In the genomic region with DNA sequence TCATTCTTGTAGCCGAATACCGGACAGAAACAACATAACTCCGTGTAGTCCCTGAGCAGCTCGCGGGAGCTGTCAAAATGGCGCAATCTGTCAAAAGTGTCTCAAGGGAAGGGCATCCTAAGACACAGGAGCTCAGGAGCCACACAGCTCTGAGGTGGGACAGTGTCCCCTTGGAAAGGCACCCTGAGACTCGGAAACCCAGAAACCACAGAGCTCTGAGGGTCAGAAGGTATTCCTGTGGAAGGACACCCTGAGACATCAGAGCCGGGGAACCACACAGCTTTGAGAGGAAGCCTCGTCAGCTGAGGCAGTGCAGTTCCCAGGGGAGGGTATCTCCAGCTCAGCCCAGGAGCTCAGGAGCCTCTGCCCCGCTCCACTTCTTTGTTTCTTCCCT, we compare ENCODE assay signal across 8 mouse cellular contexts. TPM values are rescaled to one million over a fixed set of nuclear protein-coding genes. Genes with fewer than 3 reads are reported as not detected.
A peak's percentile ranks its signal among the peaks of the same experiment; 100 is the strongest.
DNase-seq lines count a peak whose midpoint lies in the region; ATAC-seq and TF ChIP-seq lines count a peak whose summit lies in the region.

No protein-coding gene starts in this region.

- H3K4me1 ChIP-seq in thymus, adult 2 months (replicated peaks; ENCODE audit: control insufficient read depth, insufficient read depth, low read length), result peaks cover 10% of the 10 kb centered on the region
- peaks cover 16% of the 10 kb centered on the region for H3K4me1 ChIP-seq in heart, embryonic 16.5 days (ENCODE audit: control insufficient read depth, insufficient read depth, low read length)
- peaks cover 12 to 19% of the 10 kb centered on the region in 2 experiments for H3K4me1 ChIP-seq in liver, embryonic 14.5 days (replicated peaks; ENCODE audit: control insufficient read depth in 2 of 2, insufficient read depth in 2 of 2, low read length in 1 of 2)
- no peaks in the 10 kb centered on the region for H3K4me1 ChIP-seq in small intestine, adult 2 months (ENCODE audit: control insufficient read depth, insufficient read depth, insufficient read length, low read length)

- peak overlapping the region; percentile 85 for H3K9ac ChIP-seq in heart, embryonic 16.5 days (ENCODE audit: low read length)
- H3K9ac ChIP-seq in liver, embryonic 14.5 days (replicated peaks), result peak overlapping the region; percentile 82

- peak; percentile 65 to 68 for DNase-seq in cerebellum, postnatal 10 days
- no peak for DNase-seq in cerebellum, adult 8-10 months
- peak; percentile 46 for DNase-seq in thymus, adult 2 months
- no peak for DNase-seq in thymus, postnatal 0 days (ENCODE audit: low spot score)
- no peak for DNase-seq in liver, embryonic 14.5 days (ENCODE audit: low read depth in 3 of 3, low spot score in 3 of 3)
- DNase-seq in layer of hippocampus, postnatal 14 days (ENCODE audit: low spot score in 2 of 2), result no peak

- H3K36me3 ChIP-seq in thymus, adult 2 months (ENCODE audit: control insufficient read depth, insufficient read depth, low read length), result no peaks in the 10 kb centered on the region
- 0 out of 2 replicates have a peak, but pooled peaks cover 3% of the 10 kb centered on the region for H3K36me3 ChIP-seq in heart, embryonic 16.5 days (ENCODE audit: control insufficient read depth, insufficient read depth)
- peaks cover 17% of the 10 kb centered on the region for H3K36me3 ChIP-seq in liver, embryonic 14.5 days (replicated peaks; ENCODE audit: control insufficient read depth, insufficient read depth, low read depth)
- no peaks in the 10 kb centered on the region for H3K36me3 ChIP-seq in small intestine, adult 2 months (ENCODE audit: control insufficient read depth, insufficient read depth, low read length)

- peak; percentile 15; the same call in 1 of the 2 replicates for ATAC-seq in heart, embryonic 16.5 days (replicated peaks; ENCODE audit: extremely low read depth, insufficient read depth, low FRiP score)
- ATAC-seq in liver, embryonic 14.5 days (ENCODE audit: insufficient read depth), result peak; percentile 20

- peak overlapping the region; percentile 59 for H3K4me3 ChIP-seq in thymus, adult 2 months (ENCODE audit: control insufficient read depth, insufficient read depth, low read length)
- H3K4me3 ChIP-seq in heart, embryonic 16.5 days (ENCODE audit: low read length), result peak overlapping the region; percentile 94
- peak overlapping the region; percentile 85 to 98 for H3K4me3 ChIP-seq in liver, embryonic 14.5 days (ENCODE audit: insufficient read depth in 1 of 2, low read depth in 2 of 2, low read length in 2 of 2)
- H3K4me3 ChIP-seq in small intestine, adult 2 months (ENCODE audit: low read depth, low read length), result peak overlapping the region; percentile 92

- H3K9me3 ChIP-seq in heart, embryonic 16.5 days (replicated peaks; ENCODE audit: control insufficient read depth, low read length), result no peaks in the 10 kb centered on the region
- no peaks in the 10 kb centered on the region for H3K9me3 ChIP-seq in liver, embryonic 14.5 days (ENCODE audit: control insufficient read depth, low read length)

- no peak for TF ChIP-seq CTCF in thymus, adult 2 months (IDR thresholded peaks at IDR 0.05; ENCODE audit: borderline replicate concordance, control insufficient read depth, extremely low read depth, insufficient read depth, low read length, poor library complexity)
- TF ChIP-seq CTCF in liver, embryonic 14.5 days (IDR thresholded peaks at IDR 0.05; ENCODE audit: low read depth), result peak; percentile 8; the same call in 1 of the 2 replicates
- TF ChIP-seq CTCF in small intestine, adult 2 months (IDR thresholded peaks at IDR 0.05; ENCODE audit: extremely low read depth, insufficient read length, insufficient replicate concordance, low read depth, low read length), result no peak

- no peak for TF ChIP-seq EP300 in liver, embryonic 14.5 days (IDR thresholded peaks at IDR 0.05; ENCODE audit: low read depth)

- no peaks in the 10 kb centered on the region for H3K27me3 ChIP-seq in thymus, adult 2 months (ENCODE audit: control insufficient read depth, insufficient read depth, low read length)
- H3K27me3 ChIP-seq in heart, embryonic 16.5 days (ENCODE audit: control insufficient read depth, insufficient read depth, low read length), result no peaks in the 10 kb centered on the region
- no peaks in the 10 kb centered on the region; the same call in 1 of the 2 replicates for H3K27me3 ChIP-seq in liver, embryonic 14.5 days (ENCODE audit: control insufficient read depth, insufficient read depth, low read length)
- no peaks in the 10 kb centered on the region for H3K27me3 ChIP-seq in small intestine, adult 2 months (ENCODE audit: control insufficient read depth, insufficient read depth, low read length)

- peak overlapping the region; percentile 92 for H3K27ac ChIP-seq in thymus, adult 2 months (ENCODE audit: control insufficient read depth, insufficient read depth, low read length)
- H3K27ac ChIP-seq in heart, embryonic 16.5 days (ENCODE audit: low read length), result peak overlapping the region; percentile 93
- H3K27ac ChIP-seq in liver, embryonic 14.5 days, result peak overlapping the region; percentile 84
- peak overlapping the region; percentile 79 for H3K27ac ChIP-seq in small intestine, adult 2 months (ENCODE audit: insufficient read depth, low read depth, low read length)

- 3% methylated on average over 10 of the region's 10 CpGs for WGBS in thymus, adult 2 months
- 3% methylated on average over 10 of the region's 10 CpGs for WGBS in heart, embryonic 16.5 days
- WGBS in liver, embryonic 14.5 days (ENCODE audit: insufficient replicate concordance), result 3% methylated on average over 10 of the region's 10 CpGs
- 2% methylated on average over 10 of the region's 10 CpGs for WGBS in small intestine, adult 2 months

- no peak for TF ChIP-seq POLR2A in thymus, adult 2 months (IDR thresholded peaks at IDR 0.05; ENCODE audit: control insufficient read depth, extremely low read depth, insufficient read depth, low read length, poor library complexity)
- TF ChIP-seq POLR2A in small intestine, adult 2 months (IDR thresholded peaks at IDR 0.05; ENCODE audit: low read depth, low read length), result no peak; the same call in 1 of the 2 replicates

- H3K4me2 ChIP-seq in heart, embryonic 16.5 days (ENCODE audit: low read depth, low read length), result peak overlapping the region; percentile 93
- peak overlapping the region; percentile 96 for H3K4me2 ChIP-seq in liver, embryonic 14.5 days (ENCODE audit: low read depth)

RNA-seq across cellular contexts. Expression of a gene that starts 0.6 kb away (rescaled TPM):
- 5.1 and 7.5 TPM in 2 replicates for polyA plus RNA-seq in thymus, adult 2 months (2012; rRNA removed)
- 29.6 and 40.8 TPM in 2 replicates for polyA plus RNA-seq in thymus, postnatal 0 days (2015; fragmentation: Nextera tagmentation; extraction: Ambion mirVana)
- 37.7 and 47.8 TPM in 2 replicates for polyA plus RNA-seq in heart, embryonic 16.5 days (2015; fragmentation: Nextera tagmentation; extraction: Ambion mirVana)
- polyA plus RNA-seq in liver, embryonic 14.5 days (2012; rRNA removed), result 7.0 and 11.0 TPM in 2 replicates
- polyA plus RNA-seq in liver, embryonic 14.5 days (2014; fragmentation: Nextera tagmentation; extraction: Ambion mirVana), result 39.3 and 41.3 TPM in 2 replicates
- polyA plus RNA-seq in small intestine, adult 2 months (2012; rRNA removed), result 0.47 and 0.91 TPM in 2 replicates
- 1 to 10 TPM; 1.3 to 2.1 TPM for total RNA-seq in layer of hippocampus, postnatal 14 days (2021)

RNA-seq across cellular contexts. Expression of a gene that starts 12.2 kb away (rescaled TPM):
- polyA plus RNA-seq in thymus, adult 2 months (2012; rRNA removed), result 1.1 and 1.5 TPM in 2 replicates
- 1.8 and 2.1 TPM in 2 replicates for polyA plus RNA-seq in thymus, postnatal 0 days (2015; fragmentation: Nextera tagmentation; extraction: Ambion mirVana)
- 0.11 and 0.22 TPM in 2 replicates for polyA plus RNA-seq in heart, embryonic 16.5 days (2015; fragmentation: Nextera tagmentation; extraction: Ambion mirVana)
- 1.8 and 2.5 TPM in 2 replicates for polyA plus RNA-seq in liver, embryonic 14.5 days (2012; rRNA removed)
- 3.4 and 4.6 TPM in 2 replicates for polyA plus RNA-seq in liver, embryonic 14.5 days (2014; fragmentation: Nextera tagmentation; extraction: Ambion mirVana)
- polyA plus RNA-seq in small intestine, adult 2 months (2012; rRNA removed), result 0.19 and 0.23 TPM in 2 replicates
- total RNA-seq in layer of hippocampus, postnatal 14 days (2021), result under 1 TPM; 0.48 to 0.76 TPM

Comparison
In these comparisons a context has a peak if more than half of its experiments do, and no peak if none do; other contexts are left out.
1. DNase-seq: peak in cerebellum, postnatal 10 days (2 of 2) and thymus, adult 2 months (single experiment); none in cerebellum, adult 8-10 months (single experiment), thymus, postnatal 0 days (single experiment), liver, embryonic 14.5 days (0 of 3) and layer of hippocampus, postnatal 14 days (0 of 2).
2. Peak in every context shown above with its lines, with median percentiles within 50 percentile points of each other: H3K27ac ChIP-seq and H3K4me3 ChIP-seq.